Mouse (Mus musculus) 416B (cell line): ENCODE measurements around the gene Itga6.

Experiments used
- DNase-seq: peaks from one replicate; pipeline ENCODE4 v3.0.0; 2011; ENCODE audit warnings: low read depth

Gene Itga6

GRCm38 (mm10) chr2:71761081-71761480, 15.7 kb downstream of the Itga6 start:
- no peak for DNase-seq

GRCm38 (mm10) chr2:71764525-71764924, 19.1 kb downstream of the Itga6 start:
- DNase-seq, result no peak

GRCm38 (mm10) chr2:71764961-71765735, 19.7 kb downstream of the Itga6 start:
- DNase-seq, result peak; percentile 81

DNA sequence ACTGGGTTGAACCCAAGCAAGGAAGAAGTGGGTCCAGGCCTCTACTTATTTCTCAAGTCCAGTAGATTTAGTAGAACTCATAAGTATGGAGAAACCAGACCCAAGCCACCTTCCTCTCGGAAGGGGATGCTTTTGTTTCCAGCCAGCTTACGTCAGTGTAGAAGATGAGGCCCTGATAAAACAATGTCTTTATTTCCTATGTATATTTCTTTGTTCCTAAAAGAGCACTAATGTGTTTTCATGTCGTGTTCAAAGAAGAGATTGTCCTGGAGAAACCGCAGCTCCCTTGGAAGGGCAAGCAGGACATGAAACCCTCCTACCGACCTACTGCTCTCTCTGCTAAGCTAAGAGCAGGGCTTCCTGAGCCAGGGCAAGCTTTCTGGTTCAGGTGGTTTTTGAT, 20.6 kb downstream of the Itga6 start:
- no peak for DNase-seq

DNA sequence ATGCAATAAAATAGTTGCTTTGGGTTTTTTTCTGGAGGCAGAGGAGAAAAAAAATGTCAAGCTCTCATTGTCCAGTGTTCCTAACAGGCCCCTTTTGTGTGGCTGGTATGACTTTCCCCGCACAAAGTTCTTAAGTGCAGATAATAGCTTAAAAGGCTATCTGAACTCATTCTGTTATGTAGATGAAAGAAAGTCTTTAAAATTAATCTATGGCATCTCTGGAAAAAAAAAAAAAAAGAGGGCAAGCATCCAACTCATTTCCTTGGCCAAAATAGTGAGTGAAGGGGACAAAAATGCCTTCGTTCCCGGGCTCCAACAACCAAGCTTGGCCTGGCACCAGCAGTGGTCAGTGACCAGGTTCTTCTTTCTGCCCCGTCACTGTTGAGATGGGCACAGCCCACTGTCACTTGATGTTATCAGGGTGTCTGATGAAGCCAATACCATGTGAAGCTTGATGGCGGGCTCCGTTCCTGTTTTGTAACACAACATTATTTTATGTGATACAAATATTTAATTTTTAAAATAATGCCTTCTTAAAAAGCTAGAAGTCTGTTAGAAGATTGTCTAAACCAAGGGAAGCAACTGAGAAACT, 21.7 kb downstream of the Itga6 start:
- DNase-seq, result peak; percentile 69

GRCm38 (mm10) chr2:71771762-71772161, 26.3 kb downstream of the Itga6 start:
- no peak for DNase-seq

DNA sequence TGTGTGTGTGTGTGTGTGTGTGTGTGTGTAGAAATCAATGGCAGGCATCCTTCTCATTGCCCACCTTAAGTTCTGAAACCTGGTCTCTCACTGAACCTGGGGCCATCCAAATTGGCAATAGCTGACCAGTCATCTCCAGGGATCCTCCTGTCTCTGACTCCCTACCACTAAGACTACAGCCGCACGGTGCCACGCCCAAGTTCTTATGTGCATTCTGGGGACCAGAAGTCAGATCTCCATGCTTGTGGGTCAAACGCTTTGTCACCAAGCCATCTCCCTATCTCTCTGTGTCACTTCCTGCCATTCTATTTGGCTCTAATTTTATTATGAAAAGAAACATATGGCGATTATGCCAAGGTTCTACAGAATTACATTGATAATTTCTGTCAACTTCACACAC, 28.3 kb downstream of the Itga6 start:
- no peak for DNase-seq

DNA sequence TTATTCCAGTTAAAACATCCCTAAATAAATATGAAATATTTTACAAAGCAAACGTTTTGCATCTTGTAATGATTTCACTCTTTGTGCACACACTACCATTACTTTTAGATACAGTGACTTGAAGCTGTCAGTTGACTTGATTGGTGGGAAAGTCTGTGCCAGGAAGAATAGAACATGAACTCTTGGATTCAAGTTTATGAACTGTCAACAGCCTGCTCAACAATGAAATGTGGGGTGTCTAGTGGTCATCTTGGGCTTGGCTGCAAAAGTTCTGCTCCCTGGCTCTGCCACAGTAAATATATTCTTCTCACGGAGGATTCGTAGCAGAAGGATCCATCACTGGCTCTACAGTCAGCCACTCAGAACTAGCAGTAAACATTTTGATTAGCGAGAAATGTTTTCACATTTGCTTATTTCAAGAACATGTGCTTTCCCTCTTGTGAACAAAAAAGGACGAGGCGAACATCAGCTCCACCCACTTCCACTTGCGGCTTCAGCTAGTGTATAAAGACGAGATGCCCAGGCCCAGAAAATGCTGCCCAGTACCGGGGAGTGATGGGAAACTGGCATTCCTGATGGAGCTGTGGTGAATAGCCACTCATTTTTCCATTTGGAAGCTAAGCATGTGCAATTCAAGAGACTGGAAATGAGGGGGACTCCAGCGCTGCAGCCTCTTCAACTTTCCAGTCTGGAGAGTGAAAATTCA, 29.0 kb downstream of the Itga6 start:
- DNase-seq, result no peak

DNA sequence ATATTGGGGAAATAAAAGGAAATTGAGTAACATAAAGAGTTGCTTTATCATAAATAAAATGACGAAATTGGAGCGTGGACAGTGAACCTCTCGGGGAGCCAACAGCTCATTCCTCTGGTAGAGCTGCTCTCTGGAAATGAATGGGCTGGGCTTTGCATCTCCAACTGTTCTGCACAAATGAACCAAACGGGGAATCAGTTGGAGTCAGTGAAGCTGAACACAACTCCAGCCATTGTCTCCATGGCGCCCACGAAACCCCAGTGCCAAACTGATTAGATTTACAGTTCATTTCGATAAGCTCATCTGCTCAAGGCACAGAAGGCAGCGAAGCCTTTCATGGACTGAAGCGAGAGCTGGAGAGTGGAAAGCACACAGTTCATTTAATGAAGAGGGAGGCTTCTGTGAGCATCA, 29.8 kb downstream of the Itga6 start:
- DNase-seq, result no peak

GRCm38 (mm10) chr2:71779266-71779888, 34.0 kb downstream of the Itga6 start:
- peak; percentile 73 for DNase-seq

- no peak for DNase-seq
Measured at GRCm38 (mm10) chr2:71780016-71780415, 34.6 kb downstream of the Itga6 start.

GRCm38 (mm10) chr2:71785260-71785659, 39.8 kb downstream of the Itga6 start:
- DNase-seq, result no peak

DNA sequence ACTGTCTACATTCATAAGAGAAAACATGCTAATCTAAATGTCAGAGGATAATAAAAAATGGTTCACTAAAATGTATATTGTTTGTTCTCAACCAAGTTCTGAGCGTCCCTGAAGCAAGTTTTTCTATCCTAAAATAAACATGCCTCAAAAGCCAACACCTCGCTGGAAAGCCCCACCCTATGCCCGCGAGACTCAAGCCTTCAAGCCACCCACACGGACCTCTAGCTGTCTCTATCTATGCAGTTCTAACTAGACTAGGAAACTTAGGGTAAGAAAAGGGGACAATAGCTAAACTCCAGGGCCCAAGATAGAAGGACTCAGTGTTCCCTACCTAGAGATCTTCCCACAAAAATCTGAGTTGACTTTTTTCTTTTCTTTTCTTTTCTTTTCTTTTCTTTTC, 40.6 kb downstream of the Itga6 start:
- DNase-seq, result peak; percentile 46

- peak; percentile 84 for DNase-seq
Measured at GRCm38 (mm10) chr2:71786591-71787155, 41.3 kb downstream of the Itga6 start.

GRCm38 (mm10) chr2:71787156-71787590, 41.8 kb downstream of the Itga6 start:
- DNase-seq, result peak; percentile 55

DNA sequence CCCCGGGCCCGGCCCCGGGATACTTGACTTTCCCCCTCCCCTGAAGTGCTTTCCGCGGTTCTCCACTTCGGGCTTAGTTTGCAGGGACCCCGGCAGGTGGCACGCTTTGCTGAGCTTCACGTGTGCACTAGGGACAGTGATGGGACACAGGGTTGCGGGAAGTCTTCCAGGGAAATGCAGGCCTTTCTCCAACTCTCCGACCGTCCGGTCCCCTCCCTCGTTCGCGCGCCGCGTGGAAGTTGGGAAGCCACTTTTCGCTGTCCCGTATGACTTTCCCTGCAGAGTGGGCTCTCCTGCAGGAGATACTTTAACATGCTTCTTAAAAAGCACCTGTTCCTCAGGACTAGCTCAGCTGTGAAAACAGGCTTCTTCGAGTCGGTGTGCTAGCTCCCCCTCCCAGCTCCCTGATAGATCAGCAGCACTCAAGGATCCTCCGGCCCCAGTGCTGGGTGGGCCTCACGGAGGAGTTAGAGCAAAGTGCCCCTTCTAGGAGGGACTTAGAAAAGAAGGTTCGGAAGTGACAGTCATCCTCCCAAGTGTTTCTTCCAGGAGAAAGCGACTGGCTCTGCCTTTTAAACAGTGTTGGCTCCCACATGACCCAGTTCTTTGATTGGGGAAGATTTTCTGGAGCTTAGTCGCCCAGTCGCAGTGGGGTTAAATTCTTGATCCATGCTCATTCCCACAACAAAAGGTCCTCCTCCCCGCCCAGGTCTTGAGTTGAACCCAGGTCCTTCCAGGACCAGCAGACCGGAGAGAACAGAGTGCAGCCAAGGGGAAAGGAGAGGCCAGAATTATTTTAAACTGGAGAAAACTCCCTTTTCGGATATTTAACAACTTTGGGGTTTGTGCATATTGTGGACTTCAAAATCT, 42.4 kb downstream of the Itga6 start:
- DNase-seq, result peak; percentile 61

DNA sequence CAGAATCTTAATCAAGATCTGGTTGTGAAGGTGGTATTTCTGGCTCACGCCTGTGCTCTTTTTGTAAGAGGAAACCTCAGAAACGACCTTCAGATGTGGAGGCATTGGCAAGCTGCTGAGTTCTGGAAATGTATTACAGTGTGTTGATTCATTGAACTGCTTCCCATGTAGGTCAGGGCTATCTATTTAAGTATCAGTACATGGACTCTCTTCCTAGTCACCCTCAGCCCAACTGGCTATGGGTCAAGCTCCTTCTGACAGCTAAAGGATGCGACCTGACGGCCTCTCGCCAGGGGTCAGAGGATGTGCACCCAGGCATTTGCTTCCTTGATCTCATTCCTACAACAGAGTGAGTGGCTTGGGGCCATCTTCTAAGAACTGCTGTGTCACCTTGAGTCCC, 45.3 kb downstream of the Itga6 start:
- DNase-seq, result peak; percentile 55

DNA sequence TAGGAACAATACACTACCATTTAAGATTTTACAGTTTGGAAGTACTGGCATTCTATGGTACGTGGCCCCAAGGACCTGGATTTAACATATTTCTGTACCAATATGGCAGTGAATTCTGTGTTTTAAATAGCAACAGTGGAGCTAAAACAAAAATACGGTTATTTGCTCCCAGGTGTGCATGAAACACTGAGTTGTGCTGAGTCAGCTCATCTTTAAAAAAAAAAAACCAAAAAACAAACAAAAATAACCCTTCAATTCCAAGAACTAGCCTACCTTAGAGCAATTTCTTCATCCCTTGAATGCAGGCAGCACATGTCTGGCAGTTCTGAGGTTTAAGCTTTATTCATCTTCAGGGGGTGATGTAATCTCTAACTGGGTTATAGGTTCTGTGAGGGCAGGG, 45.8 kb downstream of the Itga6 start:
- DNase-seq, result no peak

DNA sequence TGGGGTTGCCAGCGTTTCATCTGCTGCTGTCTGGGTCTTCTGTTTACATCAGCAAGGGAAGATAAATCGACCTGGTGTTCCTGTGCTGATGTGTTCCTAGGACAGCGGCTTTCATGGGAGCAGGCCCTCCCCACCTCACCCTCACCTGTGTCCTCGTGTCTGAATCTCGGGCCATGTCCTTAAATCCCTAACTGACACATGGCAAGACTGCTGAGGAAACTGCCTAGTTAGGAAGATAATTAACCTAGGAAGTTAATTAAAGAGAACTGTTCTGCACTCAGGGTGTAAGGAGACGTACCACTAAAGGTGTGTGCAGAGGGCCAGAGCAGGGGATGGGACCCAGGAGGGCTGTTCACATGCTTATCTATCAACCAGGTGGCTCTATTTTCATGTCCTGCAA, 48.7 kb downstream of the Itga6 start:
- DNase-seq, result no peak

DNA sequence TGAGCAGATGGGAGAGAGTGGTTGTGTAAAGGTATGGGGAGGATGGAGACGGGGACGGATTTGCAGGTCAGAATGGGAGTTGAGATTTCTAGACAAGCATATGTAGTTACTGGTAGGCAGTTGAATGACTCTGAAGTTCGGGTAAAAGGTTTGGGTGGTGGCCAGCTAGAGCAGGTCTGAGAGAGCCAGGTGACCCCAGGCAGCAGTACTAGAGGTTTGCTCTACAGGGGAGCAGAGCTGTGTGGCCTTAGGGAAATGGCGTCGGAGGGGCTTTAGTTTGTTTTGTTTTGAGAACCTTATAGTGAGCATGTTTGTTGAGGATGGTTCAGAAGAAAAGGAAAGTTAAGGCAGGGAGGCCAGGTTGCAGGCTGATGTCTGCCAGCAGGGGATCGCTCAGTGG, 51.4 kb downstream of the Itga6 start:
- DNase-seq, result no peak

- DNase-seq, result no peak
Measured at GRCm38 (mm10) chr2:71800798-71801197, 55.4 kb downstream of the Itga6 start.
